Mouse (Mus musculus) kidney, adult 2 months (tissue): Measurements from ENCODE around the gene Osbpl9. TPM values are rescaled to one million over a fixed set of nuclear protein-coding genes. Genes with fewer than 3 reads are reported as not detected.
A peak's percentile ranks its signal among the peaks of the same experiment; 100 is the strongest.

Experiments
- DNase-seq: peaks from one replicate; pipeline ENCODE4 v3.0.0; 2021
- H3K27ac ChIP-seq: fragments of 200-500 bp; 2 replicates; pipeline ENCODE4 v1.5.1; 2012; ENCODE audit warnings: low read depth, low read length, control low read depth, inconsistent platforms; ENCODE audit not compliant: insufficient read depth
- H3K27me3 ChIP-seq: fragments of 200-500 bp; replicated peaks from 2 replicates; pipeline ENCODE4 v1.6.1; 2012; ENCODE audit warnings: mild to moderate bottlenecking, moderate library complexity, low read length, inconsistent platforms; ENCODE audit not compliant: control insufficient read depth, insufficient read depth
- H3K36me3 ChIP-seq: fragments of 200-500 bp; 2 replicates; pipeline ENCODE4 v1.6.1; 2012; ENCODE audit warnings: mild to moderate bottlenecking, moderate library complexity, low read length, inconsistent platforms; ENCODE audit not compliant: control insufficient read depth, insufficient read depth
- H3K4me1 ChIP-seq: fragments of 200-500 bp; 2 replicates; pipeline ENCODE4 v1.6.1; 2011; ENCODE audit warnings: low read length; ENCODE audit not compliant: control insufficient read depth, insufficient read depth
- H3K4me3 ChIP-seq: fragments of 200-500 bp; 2 replicates; pipeline ENCODE4 v1.5.1; 2011; ENCODE audit warnings: mild to moderate bottlenecking, low read depth, low read length, control low read depth; ENCODE audit not compliant: insufficient read depth
- CTCF ChIP-seq: fragments of 200-500 bp; conservative IDR thresholded peaks from 2 replicates; pipeline ENCODE4 v1.5.1; 2011; ENCODE audit warnings: low read depth, mild to moderate bottlenecking, control low read depth, low read length, moderate library complexity, mixed read lengths; ENCODE audit not compliant: insufficient read depth, insufficient read length
- POLR2A ChIP-seq: fragments of 200-500 bp; IDR thresholded peaks from one replicate; pipeline ENCODE4 v1.6.1; 2011; ENCODE audit warnings: low read depth, low read length, control low read depth
- WGBS: fragments of 180-500 bp; shearing (Covaris S2); methylation state at CpG from one replicate; pipeline ENCODE4 v1.1.7; 2018; 5-methylcytosine and 5-hydroxymethylcytosine counted together
- polyA plus RNA-seq: library from polyadenylated mRNA; depleted of rRNA; stranded (reverse); fragments of >200 nt; gene quantifications from 2 replicates; pipeline ENCODE4 v1.2.3, GENCODE M21; 2012

Gene Osbpl9
- polyA plus RNA-seq, 1 experiment = 201 TPM

- WGBS = 76% methylated on average over 5 of the region's 5 CpGs
- H3K27ac ChIP-seq = peak overlapping the region; percentile 43; the same call in 1 of the 2 replicates
- no peak for TF ChIP-seq CTCF
- TF ChIP-seq POLR2A = no peak
Observed at GRCm38 (mm10) chr4:109119641-109120125, 82.4 kb downstream of the Osbpl9 start.

GRCm38 (mm10) chr4:109118327-109118659 is 83.8 kb downstream of the Osbpl9 start:
- H3K4me3 ChIP-seq = peak overlapping the region; percentile 71
- no peaks in the 10 kb centered on the region for H3K36me3 ChIP-seq
- H3K27me3 ChIP-seq = no peaks in the 10 kb centered on the region
- TF ChIP-seq CTCF = no peak
- no peak for TF ChIP-seq POLR2A
- WGBS = 2% methylated on average over 6 of the region's 6 CpGs
- no peak for DNase-seq
- H3K4me1 ChIP-seq = peaks cover 32% of the 10 kb centered on the region
- peak overlapping the region; percentile 94 for H3K27ac ChIP-seq

More at GRCm38 (mm10) chr4:109119641-109120125, 82.4 kb downstream of the Osbpl9 start:
- H3K27me3 ChIP-seq = no peaks in the 10 kb centered on the region
- H3K36me3 ChIP-seq = no peaks in the 10 kb centered on the region; the same call in 1 of the 2 replicates
- H3K4me3 ChIP-seq = no peak overlapping the region
- peaks cover 30% of the 10 kb centered on the region for H3K4me1 ChIP-seq
- no peak for DNase-seq

DNA sequence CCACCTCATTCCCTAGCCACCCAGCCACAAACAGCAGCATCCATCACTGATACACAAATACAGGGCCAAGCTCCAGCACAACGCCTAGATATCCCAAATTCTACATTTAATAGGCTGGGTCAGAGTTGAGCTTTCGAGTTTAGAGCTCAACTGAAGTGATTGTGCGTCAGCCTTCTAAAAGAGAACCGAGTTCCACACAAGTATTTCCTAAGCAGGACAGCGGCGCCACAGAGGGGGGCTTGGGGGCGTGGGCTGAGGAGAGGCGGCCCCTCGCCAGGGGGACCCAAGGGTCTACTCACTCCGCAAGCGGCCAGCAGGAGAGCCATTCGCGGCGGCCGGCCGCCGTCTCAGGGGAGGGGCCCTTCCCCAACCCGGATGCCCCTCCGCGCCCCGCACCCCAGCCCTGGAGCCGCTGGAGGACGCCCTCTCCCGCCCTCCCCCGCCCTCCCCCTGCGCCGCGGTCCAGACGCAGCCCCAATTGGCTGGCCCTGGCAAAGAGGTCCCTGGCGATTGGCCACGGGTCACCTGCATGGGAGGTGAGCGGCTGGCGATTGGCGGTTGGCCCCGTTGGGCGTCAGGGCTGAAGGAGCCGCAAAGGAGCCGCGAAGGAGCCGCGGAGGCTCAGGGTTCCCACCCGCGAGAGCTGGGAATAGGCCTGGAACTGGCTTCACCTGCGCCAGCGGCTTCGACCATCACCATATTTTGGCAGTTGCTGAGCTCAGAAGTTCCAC is 84.3 kb downstream of the Osbpl9 start:
- DNase-seq = peak; percentile 98
- WGBS = under 1% methylated on average over 41 of the region's 46 CpGs
- Histone ChIP-seq H3K4me3 (peak overlapping the region; percentile 71), H3K36me3 (no peaks in the 10 kb centered on the region), H3K27ac (peak overlapping the region; percentile 98), H3K4me1 (peaks cover 29% of the 10 kb centered on the region), H3K27me3 (no peaks in the 10 kb centered on the region)
- TF ChIP-seq CTCF = no peak
- TF ChIP-seq POLR2A = peak; percentile 32

GRCm38 (mm10) chr4:109116938-109117337 is 85.1 kb downstream of the Osbpl9 start:
- Histone ChIP-seq H3K27ac (peak overlapping the region; percentile 78), H3K36me3 (no peaks in the 10 kb centered on the region), H3K4me1 (peaks cover 34% of the 10 kb centered on the region), H3K27me3 (no peaks in the 10 kb centered on the region), H3K4me3 (peak overlapping the region; percentile 14; the same call in 1 of the 2 replicates)
- TF ChIP-seq POLR2A (no peak), CTCF (no peak)
- peak; percentile 25 for DNase-seq
- 3% methylated on average over 6 of the region's 6 CpGs for WGBS

DNA sequence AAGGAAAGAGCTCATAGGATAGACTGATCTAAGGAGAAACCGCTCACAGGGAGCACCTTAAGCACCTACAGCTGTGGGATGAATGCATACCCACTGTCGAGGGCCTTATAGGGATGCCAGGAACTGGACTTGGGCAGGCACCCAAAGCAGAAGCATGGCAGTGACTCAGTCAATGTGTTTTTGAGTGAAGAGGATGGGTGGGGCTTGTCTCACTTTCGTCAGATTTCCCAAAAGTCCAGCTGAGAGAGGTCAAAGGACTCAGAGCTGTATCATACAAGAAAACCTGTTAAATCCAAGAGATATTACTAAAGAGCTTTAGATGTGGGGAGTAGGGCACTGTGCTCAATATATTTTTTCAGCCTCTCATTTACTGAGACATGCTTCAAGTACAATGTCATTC is 85.6 kb downstream of the Osbpl9 start:
- TF ChIP-seq CTCF (no peak), POLR2A (no peak)

DNA sequence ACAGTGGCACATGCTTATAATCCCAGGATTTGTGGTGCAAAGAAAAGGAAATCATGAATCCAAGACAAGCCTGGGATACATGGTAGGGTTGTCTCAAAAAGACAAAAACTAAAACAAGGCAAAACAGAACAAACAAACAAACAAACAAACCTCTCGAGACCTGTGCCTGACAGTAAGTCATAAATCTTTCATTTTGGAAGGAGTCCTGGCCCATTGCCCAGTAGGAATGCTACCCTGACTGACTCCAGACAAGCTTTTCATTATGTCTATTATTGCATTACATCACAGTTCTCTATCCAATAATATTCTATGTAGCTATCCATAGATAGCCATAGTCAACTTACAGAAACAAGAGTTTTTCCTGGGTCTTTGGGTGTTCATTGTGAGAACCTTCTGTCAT is 86.3 kb downstream of the Osbpl9 start:
- no peaks in the 10 kb centered on the region for H3K36me3 ChIP-seq
- H3K27me3 ChIP-seq = no peaks in the 10 kb centered on the region
- H3K27ac ChIP-seq = peak overlapping the region; percentile 49
- peaks cover 39% of the 10 kb centered on the region for H3K4me1 ChIP-seq
- no peak overlapping the region for H3K4me3 ChIP-seq
- DNase-seq = peak; percentile 72
- WGBS = 9% methylated on average over 1 of the region's 1 CpGs
- no peak for TF ChIP-seq POLR2A
- no peak for TF ChIP-seq CTCF

More for the DNA sequence above, 85.6 kb downstream of the Osbpl9 start:
- Histone ChIP-seq H3K36me3 (no peaks in the 10 kb centered on the region), H3K4me3 (peak overlapping the region; percentile 31), H3K27me3 (no peaks in the 10 kb centered on the region), H3K4me1 (peaks cover 34% of the 10 kb centered on the region), H3K27ac (peak overlapping the region; percentile 61)
- WGBS = 38% methylated on average over 3 of the region's 3 CpGs
- peak; percentile 81 for DNase-seq

DNA sequence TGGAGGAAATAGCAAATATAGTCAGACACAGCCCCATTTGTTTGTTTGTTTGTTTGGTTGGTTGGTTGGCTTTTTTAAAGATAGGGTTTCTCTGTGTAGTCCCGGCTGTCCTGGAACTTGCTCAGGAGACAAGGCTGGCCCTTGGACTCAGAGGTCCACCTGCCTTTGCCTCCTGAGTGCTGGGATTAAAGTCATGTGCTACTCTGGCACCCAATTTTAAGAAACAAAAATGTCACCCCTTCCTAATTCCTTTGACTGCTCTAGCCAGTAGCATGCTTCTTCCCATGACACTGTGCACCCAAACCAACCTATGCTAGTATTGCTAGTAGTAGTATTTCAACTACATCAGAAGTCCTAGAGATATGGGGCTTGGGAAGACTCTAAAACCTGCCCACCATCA is 87.8 kb downstream of the Osbpl9 start:
- H3K4me3 ChIP-seq = no peak overlapping the region
- WGBS = 57% methylated on average over 1 of the region's 1 CpGs
- H3K36me3 ChIP-seq = no peaks in the 10 kb centered on the region
- TF ChIP-seq POLR2A (no peak), CTCF (no peak)
- H3K4me1 ChIP-seq = peaks cover 39% of the 10 kb centered on the region
- DNase-seq = no peak
- H3K27me3 ChIP-seq = no peaks in the 10 kb centered on the region
- peak overlapping the region; percentile 99 for H3K27ac ChIP-seq
